Mouse (Mus musculus) embryonic facial prominence, embryonic 12.5 days (tissue): Measurements from ENCODE around the gene Rtn4ip1. TPM values are rescaled to one million over a fixed set of nuclear protein-coding genes. Genes with fewer than 3 reads are reported as not detected.
A peak's percentile ranks its signal among the peaks of the same experiment; 100 is the strongest.

ENCODE experiments used
- ATAC-seq: fragments of 200-750 bp; cut with Nextera tagmentation; 2 replicates; pipeline ENCODE4 v1.8.0; 2017; ENCODE audit not compliant: insufficient number of reproducible peaks, insufficient read depth, low FRiP score, low TSS enrichment
- H3K27ac ChIP-seq: fragments of 300-500 bp; sonication (generic); 2 replicates; pipeline ENCODE4 v1.5.1; 2016; ENCODE audit warnings: mild to moderate bottlenecking
- H3K27me3 ChIP-seq: fragments of 300-500 bp; sonication (generic); 2 replicates; pipeline ENCODE4 v1.6.1; 2016; ENCODE audit warnings: mild to moderate bottlenecking, moderate library complexity
- H3K36me3 ChIP-seq: fragments of 300-500 bp; sonication (generic); 2 replicates; pipeline ENCODE4 v1.6.1; 2016; ENCODE audit warnings: mild to moderate bottlenecking
- H3K4me1 ChIP-seq: fragments of 300-500 bp; sonication (generic); 2 replicates; pipeline ENCODE4 v1.6.1; 2016
- H3K4me2 ChIP-seq: fragments of 300-500 bp; sonication (generic); replicated peaks from 2 replicates; pipeline ENCODE4 v1.6.1; 2016; ENCODE audit warnings: mild to moderate bottlenecking, moderate library complexity
- H3K4me3 ChIP-seq: fragments of 300-500 bp; sonication (generic); 2 replicates; pipeline ENCODE4 v1.5.1; 2016; ENCODE audit warnings: mild to moderate bottlenecking
- H3K9ac ChIP-seq: fragments of 300-500 bp; sonication (generic); 2 replicates; pipeline ENCODE4 v1.6.1; 2016; ENCODE audit warnings: mild to moderate bottlenecking, moderate library complexity
- H3K9me3 ChIP-seq: fragments of 300-500 bp; sonication (generic); 2 replicates; pipeline ENCODE4 v1.6.1; 2016; ENCODE audit warnings: mild to moderate bottlenecking, moderate library complexity
- WGBS: fragments of 180-500 bp; shearing (Covaris S2); methylation state at CpG from one replicate; pipeline ENCODE4 v1.1.7; 2016; 5-methylcytosine and 5-hydroxymethylcytosine counted together
- polyA plus RNA-seq: library from polyadenylated mRNA; unstranded; fragments of >200 nt; fragmentation: Nextera tagmentation; extraction: Ambion mirVana; gene quantifications from 2 replicates; pipeline ENCODE4 v1.2.1, GENCODE M21; 2016

The Rtn4ip1 gene
- polyA plus RNA-seq = 15.8 and 16.2 TPM in 2 replicates

DNA sequence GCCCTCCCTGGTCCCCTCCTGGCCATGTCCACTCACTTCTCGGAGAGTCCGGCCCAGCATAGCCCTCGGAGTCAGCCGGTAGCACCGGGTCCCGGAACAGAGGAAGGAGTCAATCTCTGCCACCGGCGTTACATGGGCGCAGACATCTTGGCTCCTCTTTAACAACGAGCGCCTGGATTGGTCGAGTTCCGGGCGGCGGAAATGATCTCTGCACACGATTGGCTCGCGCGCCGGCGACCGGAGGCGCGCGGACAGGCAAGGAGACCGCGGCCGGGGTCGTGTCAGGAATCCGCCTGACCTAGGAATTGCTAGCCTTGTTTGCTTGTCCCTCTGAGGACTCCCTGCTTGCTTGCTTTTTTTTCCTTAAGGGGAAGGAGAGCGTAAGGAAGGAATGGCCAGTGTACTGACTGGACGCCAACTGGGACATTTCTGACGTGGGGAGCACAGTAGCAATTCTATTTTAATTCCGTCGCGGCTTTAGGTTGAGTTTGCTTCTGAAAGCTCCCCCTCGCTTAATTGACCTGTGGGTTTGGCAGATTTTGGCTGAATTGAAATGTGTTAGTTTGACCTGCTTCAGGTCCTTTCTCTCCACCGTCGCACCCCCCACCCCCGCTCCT, at the start of gene Rtn4ip1, which contains the start of gene Qrsl1:
Gene Rtn4ip1, plus strand, starts transcription at position 230 of the 617 bp plus-strand sequence.
Gene Qrsl1, minus strand, starts transcription at position 168 of the 617 bp plus-strand sequence.
- H3K9me3 ChIP-seq = no peaks in the 10 kb centered on the region
- H3K4me1 ChIP-seq = peaks cover 7% of the 10 kb centered on the region; the same call in 1 of the 2 replicates
- peak within 1 kb of the TSS; percentile 77 for H3K4me2 ChIP-seq
- H3K4me3 ChIP-seq = peak within 1 kb of the TSS; percentile 80
- ATAC-seq = peak; percentile 95
- H3K36me3 ChIP-seq = peaks cover 2% of the 10 kb centered on the region; the same call in 1 of the 2 replicates
- under 1% methylated on average over 40 of the region's 40 CpGs for WGBS
- H3K27ac ChIP-seq = peak within 1 kb of the TSS; percentile 69
- peak within 1 kb of the TSS; percentile 63 for H3K9ac ChIP-seq
- H3K27me3 ChIP-seq = no peaks in the 10 kb centered on the region

DNA sequence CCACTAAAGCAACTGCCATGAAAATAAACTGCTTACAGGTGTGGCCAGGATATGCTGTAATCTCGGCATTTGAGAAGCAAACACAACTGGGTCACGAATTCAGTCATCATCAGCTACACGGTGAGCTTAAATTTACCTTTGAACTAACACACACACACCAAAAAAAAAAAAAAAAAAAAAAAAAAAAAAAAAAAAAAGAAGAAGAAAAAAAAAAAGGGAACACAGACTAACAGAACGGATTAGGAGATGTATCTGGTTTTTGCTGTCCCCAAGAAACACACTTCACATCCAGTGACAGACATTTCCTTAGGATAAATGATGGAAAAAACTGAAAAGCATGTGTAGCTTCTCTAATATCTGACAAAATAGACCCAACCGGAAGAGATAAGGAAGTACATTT, 49.7 kb upstream of the Rtn4ip1 start:
- no peak overlapping the region for H3K4me2 ChIP-seq
- no peak overlapping the region for H3K9ac ChIP-seq
- H3K4me1 ChIP-seq = no peaks in the 10 kb centered on the region
- no peaks in the 10 kb centered on the region for H3K27me3 ChIP-seq
- H3K4me3 ChIP-seq = no peak overlapping the region
- ATAC-seq = no peak
- H3K27ac ChIP-seq = no peak overlapping the region
- H3K36me3 ChIP-seq = no peaks in the 10 kb centered on the region
- H3K9me3 ChIP-seq = 0 out of 2 replicates have a peak, but pooled peaks cover 5% of the 10 kb centered on the region
- WGBS = 68% methylated on average over 5 of the region's 5 CpGs

DNA sequence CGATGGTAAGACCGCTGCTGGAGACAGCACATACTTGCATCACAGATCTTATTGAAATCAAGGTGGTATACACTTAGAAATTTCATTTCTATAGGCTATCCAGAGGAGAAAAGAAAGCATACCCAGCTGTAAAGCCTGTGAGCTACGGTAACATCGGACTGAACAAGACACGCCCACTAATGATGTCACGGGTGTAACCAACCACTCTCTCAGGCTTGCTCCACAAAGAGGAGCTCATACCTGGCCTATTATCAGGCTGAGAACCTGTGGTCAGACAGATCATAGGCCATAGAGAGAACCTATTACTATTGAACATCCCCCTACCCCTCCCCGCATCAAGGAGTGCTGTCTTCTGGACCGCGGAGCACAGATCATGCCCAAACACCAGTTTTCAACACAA, 45.7 kb upstream of the Rtn4ip1 start:
- whole genome bisulfite sequencing = 90% methylated on average over 9 of the region's 9 CpGs
- H3K36me3 ChIP-seq = no peaks in the 10 kb centered on the region
- no peak overlapping the region for H3K4me2 ChIP-seq
- H3K4me1 ChIP-seq = no peaks in the 10 kb centered on the region
- no peak overlapping the region for H3K9ac ChIP-seq
- ATAC-seq = no peak
- 0 out of 2 replicates have a peak, but pooled peaks cover 5% of the 10 kb centered on the region for H3K9me3 ChIP-seq
- no peak overlapping the region for H3K4me3 ChIP-seq
- no peak overlapping the region for H3K27ac ChIP-seq
- no peaks in the 10 kb centered on the region for H3K27me3 ChIP-seq

DNA sequence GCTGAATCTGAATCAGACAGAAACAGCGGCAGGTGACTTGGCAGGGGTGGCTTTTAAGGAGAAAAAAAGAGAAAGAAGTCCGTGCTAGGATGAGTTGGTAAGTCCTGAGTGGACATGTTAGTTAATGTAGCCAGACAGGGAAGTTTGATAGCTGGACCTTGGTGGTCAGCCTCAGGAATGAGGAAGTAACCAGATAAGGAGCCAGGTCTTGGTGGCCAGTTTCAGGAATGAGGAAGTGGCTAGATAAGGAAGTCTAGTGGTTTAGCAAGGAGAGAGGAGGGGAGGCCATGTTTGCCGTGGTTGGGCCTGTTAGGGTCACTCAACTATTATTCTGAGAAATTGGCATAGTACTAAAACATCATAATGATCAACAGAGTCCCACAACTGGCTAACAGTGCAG, 45.3 kb upstream of the Rtn4ip1 start:
- Histone ChIP-seq H3K4me2 (no peak overlapping the region), H3K27me3 (no peaks in the 10 kb centered on the region), H3K9me3 (0 out of 2 replicates have a peak, but pooled peaks cover 5% of the 10 kb centered on the region), H3K4me3 (no peak overlapping the region), H3K9ac (no peak overlapping the region), H3K4me1 (no peaks in the 10 kb centered on the region), H3K36me3 (no peaks in the 10 kb centered on the region), H3K27ac (no peak overlapping the region)
- ATAC-seq = no peak
- 82% methylated on average over 3 of the region's 3 CpGs for WGBS

DNA sequence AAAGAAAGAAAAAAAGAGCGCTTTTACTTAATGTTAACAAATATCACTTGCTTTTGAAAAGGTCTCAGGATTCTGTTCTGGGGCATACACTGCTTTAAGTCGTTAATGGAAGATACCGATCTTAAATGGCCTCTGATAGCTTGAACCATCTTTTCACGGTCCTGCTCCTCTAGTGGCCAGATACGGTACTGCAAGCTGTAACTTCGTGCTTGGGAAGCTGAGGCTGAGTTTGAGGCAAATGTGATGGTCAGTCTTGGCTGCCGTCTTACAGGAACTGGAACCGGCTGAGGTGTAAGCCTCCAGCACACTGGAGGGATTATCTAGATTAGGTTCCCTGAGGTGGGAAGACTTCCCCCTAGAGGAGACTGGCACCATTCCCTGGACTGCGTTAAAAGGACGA, 30.9 kb upstream of the Rtn4ip1 start:
- no peak overlapping the region for H3K4me2 ChIP-seq
- H3K27ac ChIP-seq = no peak overlapping the region
- WGBS = 66% methylated on average over 10 of the region's 10 CpGs
- H3K36me3 ChIP-seq = peaks cover 4% of the 10 kb centered on the region; the same call in 1 of the 2 replicates
- H3K4me1 ChIP-seq = no peaks in the 10 kb centered on the region
- no peak overlapping the region for H3K4me3 ChIP-seq
- H3K9ac ChIP-seq = no peak overlapping the region
- no peak for ATAC-seq
- no peaks in the 10 kb centered on the region for H3K9me3 ChIP-seq
- no peaks in the 10 kb centered on the region for H3K27me3 ChIP-seq

DNA sequence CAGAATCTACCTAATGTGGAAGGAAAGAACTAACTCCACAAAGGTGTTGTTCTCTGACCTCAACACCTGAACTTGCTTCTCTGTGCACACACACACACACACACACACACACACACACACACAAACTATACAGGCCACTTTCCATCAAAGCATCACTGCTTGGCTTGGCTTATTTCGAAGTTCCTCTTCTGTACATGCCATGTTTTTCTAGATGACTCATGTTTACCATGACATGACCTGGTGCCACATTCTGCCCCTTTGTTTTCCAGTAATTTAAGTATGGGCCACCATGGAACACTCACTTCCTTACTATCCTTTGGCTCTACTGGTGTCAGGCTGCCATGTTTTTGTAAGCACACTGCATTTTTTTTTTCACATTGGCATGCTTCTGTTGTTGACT, 30.1 kb upstream of the Rtn4ip1 start:
- H3K27ac ChIP-seq = no peak overlapping the region
- no peaks in the 10 kb centered on the region for H3K27me3 ChIP-seq
- H3K9me3 ChIP-seq = no peaks in the 10 kb centered on the region
- no peaks in the 10 kb centered on the region for H3K4me1 ChIP-seq
- no peak overlapping the region for H3K4me3 ChIP-seq
- no peak overlapping the region for H3K9ac ChIP-seq
- 87% methylated on average over 1 of the region's 1 CpGs for WGBS
- no peak for ATAC-seq
- no peak overlapping the region for H3K4me2 ChIP-seq
- peaks cover 6% of the 10 kb centered on the region; the same call in 1 of the 2 replicates for H3K36me3 ChIP-seq

DNA sequence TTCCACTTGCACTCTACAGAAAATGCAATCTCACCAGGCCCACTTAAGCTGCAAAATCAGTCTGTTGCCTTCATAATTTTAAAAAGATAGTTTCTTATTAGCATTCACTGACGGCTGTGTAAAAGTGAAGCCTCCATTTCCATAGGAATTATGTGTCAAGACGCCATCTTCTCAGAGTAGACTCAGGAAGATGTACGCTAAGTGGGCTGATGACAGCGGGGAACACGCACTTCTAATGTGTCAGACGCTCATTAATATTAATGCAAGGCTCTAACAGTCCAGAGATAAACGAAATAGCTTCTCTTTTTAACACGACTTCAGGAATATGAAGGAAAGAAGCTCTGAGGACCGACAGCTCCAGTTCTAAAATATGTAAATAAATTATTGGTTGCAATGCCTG, 13.9 kb upstream of the Rtn4ip1 start:
- peaks cover 23% of the 10 kb centered on the region for H3K36me3 ChIP-seq
- no peak overlapping the region for H3K27ac ChIP-seq
- no peaks in the 10 kb centered on the region for H3K27me3 ChIP-seq
- no peak for ATAC-seq
- no peaks in the 10 kb centered on the region for H3K9me3 ChIP-seq
- H3K4me3 ChIP-seq = no peak overlapping the region
- H3K4me1 ChIP-seq = no peaks in the 10 kb centered on the region
- H3K4me2 ChIP-seq = no peak overlapping the region
- 89% methylated on average over 9 of the region's 9 CpGs for WGBS
- no peak overlapping the region for H3K9ac ChIP-seq

DNA sequence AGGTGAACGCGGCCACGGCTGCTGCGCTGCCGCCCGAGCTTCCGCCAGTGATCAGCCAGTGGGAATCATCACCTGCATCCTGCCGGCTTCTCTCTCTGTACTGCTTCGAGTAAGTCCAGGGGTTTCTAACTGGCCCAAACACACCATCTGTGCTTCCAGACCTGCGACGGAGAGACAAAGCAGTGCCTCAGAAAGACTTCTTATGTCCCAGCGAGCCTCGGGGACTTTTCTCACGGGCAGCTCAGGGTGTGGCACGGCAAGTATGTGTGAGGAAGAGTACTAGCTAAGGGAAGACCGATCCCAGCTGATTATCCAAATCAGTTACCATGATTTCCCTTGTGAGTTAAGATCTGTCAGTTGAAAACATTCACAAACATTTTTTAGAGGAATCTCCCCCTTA, 12.6 kb upstream of the Rtn4ip1 start:
- H3K9me3 ChIP-seq = no peaks in the 10 kb centered on the region
- no peak overlapping the region for H3K4me3 ChIP-seq
- H3K4me2 ChIP-seq = no peak overlapping the region
- H3K27me3 ChIP-seq = no peaks in the 10 kb centered on the region
- peaks cover 32% of the 10 kb centered on the region for H3K36me3 ChIP-seq
- no peak overlapping the region for H3K9ac ChIP-seq
- no peaks in the 10 kb centered on the region for H3K4me1 ChIP-seq
- WGBS = 92% methylated on average over 16 of the region's 16 CpGs
- no peak for ATAC-seq
- no peak overlapping the region for H3K27ac ChIP-seq

DNA sequence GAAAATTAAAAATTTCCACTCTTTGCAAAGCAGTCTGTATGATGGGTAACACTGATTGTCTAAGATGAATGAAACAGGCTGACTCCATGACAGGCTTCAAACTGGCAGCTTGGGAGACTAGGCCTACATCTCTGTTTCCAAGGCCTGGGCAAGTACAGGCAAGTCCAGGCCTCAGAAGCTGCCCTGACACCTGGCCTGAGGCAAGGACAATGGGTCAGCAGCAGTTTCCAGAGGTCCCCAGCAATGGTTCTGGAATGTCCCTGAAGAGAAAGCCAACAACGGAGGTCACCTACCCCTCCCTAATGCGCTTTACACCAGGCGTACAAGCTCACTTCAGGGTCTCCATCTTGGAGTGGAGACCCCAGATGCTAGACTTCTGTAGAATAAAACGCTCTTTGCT, 8.6 kb upstream of the Rtn4ip1 start:
- Histone ChIP-seq H3K4me3 (no peak overlapping the region), H3K4me2 (no peak overlapping the region), H3K27ac (no peak overlapping the region), H3K36me3 (peaks cover 27% of the 10 kb centered on the region), H3K9me3 (no peaks in the 10 kb centered on the region), H3K4me1 (no peaks in the 10 kb centered on the region), H3K27me3 (no peaks in the 10 kb centered on the region), H3K9ac (no peak overlapping the region)
- no peak for ATAC-seq
- 94% methylated on average over 4 of the region's 4 CpGs for WGBS

DNA sequence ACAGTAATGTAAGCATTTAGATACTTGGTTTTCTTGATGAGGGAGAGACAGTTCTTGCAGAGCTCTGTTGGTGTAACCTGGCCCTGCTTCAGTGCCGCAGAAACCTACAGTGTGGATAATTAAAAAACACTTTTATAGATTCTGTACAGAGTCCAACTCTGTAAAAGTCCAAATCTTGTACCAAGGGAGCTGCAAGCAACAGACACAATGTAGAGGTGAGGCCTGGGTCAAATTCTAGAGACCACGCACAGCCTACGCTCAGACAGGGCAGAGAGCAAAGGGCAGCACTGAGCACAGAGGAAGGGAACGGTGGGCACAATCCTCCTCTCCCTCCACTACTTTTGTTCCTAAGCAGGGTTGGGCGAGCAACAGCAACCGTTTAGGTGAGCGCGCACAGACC, 5.5 kb upstream of the Rtn4ip1 start:
- H3K9me3 ChIP-seq = no peaks in the 10 kb centered on the region
- no peak for ATAC-seq
- H3K9ac ChIP-seq = no peak overlapping the region
- no peaks in the 10 kb centered on the region for H3K4me1 ChIP-seq
- H3K4me3 ChIP-seq = no peak overlapping the region
- H3K27ac ChIP-seq = no peak overlapping the region
- H3K27me3 ChIP-seq = no peaks in the 10 kb centered on the region
- H3K36me3 ChIP-seq = peaks cover 18% of the 10 kb centered on the region
- H3K4me2 ChIP-seq = no peak overlapping the region
- WGBS = 92% methylated on average over 8 of the region's 8 CpGs

DNA sequence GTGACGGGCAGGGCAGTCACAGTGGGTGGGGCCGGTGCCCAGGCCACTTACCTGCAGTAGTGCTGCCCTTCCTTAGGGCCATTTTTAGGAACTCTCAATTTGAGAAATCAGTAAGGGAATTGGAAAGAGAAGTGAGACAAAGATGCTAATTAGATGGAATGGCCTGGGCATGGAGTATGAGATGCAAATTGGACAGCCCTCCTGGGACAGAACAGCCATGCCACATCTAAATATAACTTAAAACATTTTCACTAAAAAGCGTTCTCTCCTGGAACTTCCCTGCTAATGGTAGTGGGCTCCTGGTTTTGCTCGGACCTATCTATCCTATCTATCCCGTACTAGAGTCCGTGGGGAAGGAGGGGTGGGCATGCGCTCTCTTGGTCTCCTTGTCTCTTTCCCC, 3.3 kb upstream of the Rtn4ip1 start:
- no peak overlapping the region for H3K4me3 ChIP-seq
- H3K36me3 ChIP-seq = peaks cover 11% of the 10 kb centered on the region
- no peak overlapping the region for H3K4me2 ChIP-seq
- H3K27ac ChIP-seq = no peak overlapping the region
- no peak overlapping the region for H3K9ac ChIP-seq
- ATAC-seq = no peak
- WGBS = 91% methylated on average over 7 of the region's 7 CpGs
- H3K27me3 ChIP-seq = no peaks in the 10 kb centered on the region
- no peaks in the 10 kb centered on the region for H3K9me3 ChIP-seq
- peaks cover 7% of the 10 kb centered on the region; the same call in 1 of the 2 replicates for H3K4me1 ChIP-seq

DNA sequence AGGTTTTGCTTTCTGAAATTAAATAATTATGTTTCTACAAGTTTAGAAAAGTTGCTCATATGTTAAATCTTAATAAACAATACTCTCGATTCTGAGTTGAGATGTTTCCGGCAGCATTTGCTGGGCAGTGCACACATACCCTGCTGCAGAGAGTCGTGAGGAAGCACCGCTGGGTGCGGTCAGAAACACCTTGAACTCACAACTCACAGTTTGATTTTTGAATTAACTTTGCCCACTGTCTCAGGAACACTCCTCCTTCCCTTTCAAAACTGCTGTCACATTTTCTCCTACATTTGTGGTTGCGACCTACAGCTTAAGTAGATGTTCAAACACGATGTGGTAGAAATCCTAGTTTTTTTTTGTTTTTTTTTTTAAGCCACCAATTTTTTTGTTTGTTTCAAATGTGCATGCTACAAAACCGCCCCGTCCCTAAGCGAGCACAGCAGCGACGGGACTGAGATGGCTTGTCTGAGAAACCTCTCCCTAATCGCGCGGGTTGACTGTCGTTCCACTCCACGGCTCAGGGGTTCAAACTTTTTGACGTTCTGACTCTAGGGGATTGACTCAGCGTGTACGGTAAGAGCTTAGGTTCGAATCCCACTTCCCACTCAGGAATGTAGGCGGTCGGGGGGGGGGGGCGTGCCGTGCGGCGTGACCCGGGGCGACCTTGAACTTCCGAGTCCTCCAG, 580 bp upstream of the Rtn4ip1 start:
- peaks cover 7% of the 10 kb centered on the region; the same call in 1 of the 2 replicates for H3K4me1 ChIP-seq
- peak overlapping the region; percentile 80 for H3K4me3 ChIP-seq
- 0 out of 2 replicates have a peak, but pooled peaks have one; percentile 19 for ATAC-seq
- H3K4me2 ChIP-seq = peak overlapping the region; percentile 77
- no peaks in the 10 kb centered on the region for H3K9me3 ChIP-seq
- peak overlapping the region; percentile 69 for H3K27ac ChIP-seq
- no peaks in the 10 kb centered on the region for H3K27me3 ChIP-seq
- H3K36me3 ChIP-seq = peaks cover 2% of the 10 kb centered on the region; the same call in 1 of the 2 replicates
- peak overlapping the region; percentile 63 for H3K9ac ChIP-seq
- WGBS = 7% methylated on average over 30 of the region's 30 CpGs
